Mouse (Mus musculus) heart, embryonic 12.5 days (tissue): ENCODE results near the gene Pnpla1. TPM values are rescaled to one million over a fixed set of nuclear protein-coding genes. Genes with fewer than 3 reads are reported as not detected.
A peak's percentile ranks its signal among the peaks of the same experiment; 100 is the strongest.

ENCODE experiments used
- ATAC-seq: fragments of 200-750 bp; cut with Nextera tagmentation; 2 replicates; pipeline ENCODE4 v1.8.0; 2017; ENCODE audit warnings: moderate TSS enrichment, moderate library complexity; ENCODE audit not compliant: insufficient number of reproducible peaks, low FRiP score
- H3K27ac ChIP-seq: fragments of 300-500 bp; sonication (generic); 2 replicates; pipeline ENCODE4 v1.5.1; 2016; ENCODE audit warnings: mild to moderate bottlenecking, moderate library complexity; ENCODE audit not compliant: poor library complexity, severe bottlenecking
- H3K27me3 ChIP-seq: fragments of 300-500 bp; sonication (generic); replicated peaks from 2 replicates; pipeline ENCODE4 v1.6.1; 2016; ENCODE audit warnings: mild to moderate bottlenecking, moderate library complexity
- H3K36me3 ChIP-seq: fragments of 300-500 bp; sonication (generic); 2 replicates; pipeline ENCODE4 v1.6.1; 2016; ENCODE audit warnings: mild to moderate bottlenecking, moderate library complexity
- H3K4me1 ChIP-seq: fragments of 300-500 bp; sonication (generic); replicated peaks from 2 replicates; pipeline ENCODE4 v1.6.1; 2016; ENCODE audit warnings: mild to moderate bottlenecking
- H3K4me2 ChIP-seq: fragments of 300-500 bp; sonication (generic); 2 replicates; pipeline ENCODE4 v1.6.1; 2016; ENCODE audit warnings: mild to moderate bottlenecking, moderate library complexity
- H3K4me3 ChIP-seq: fragments of 300-500 bp; sonication (generic); 2 replicates; pipeline ENCODE4 v1.5.1; 2016; ENCODE audit warnings: mild to moderate bottlenecking
- H3K9ac ChIP-seq: fragments of 300-500 bp; sonication (generic); 2 replicates; pipeline ENCODE4 v1.6.1; 2016; ENCODE audit warnings: mild to moderate bottlenecking, moderate library complexity
- H3K9me3 ChIP-seq: fragments of 300-500 bp; sonication (generic); replicated peaks from 2 replicates; pipeline ENCODE4 v1.6.1; 2016; ENCODE audit warnings: mild to moderate bottlenecking, moderate library complexity
- WGBS: fragments of 180-500 bp; shearing (Covaris S2); methylation state at CpG from one replicate; pipeline ENCODE4 v1.1.7; 2016; 5-methylcytosine and 5-hydroxymethylcytosine counted together
- polyA plus RNA-seq: library from polyadenylated mRNA; unstranded; fragments of >200 nt; fragmentation: Nextera tagmentation; extraction: Ambion mirVana; gene quantifications from 2 replicates; pipeline ENCODE4 v1.2.1, GENCODE M21; 2016

The Pnpla1 gene
- polyA plus RNA-seq, 1 experiment from 2014 or later: 0.05 TPM

GRCm38 (mm10) chr17:28904546-28905376 lies 46.5 kb downstream of the Pnpla1 start:
- Histone ChIP-seq H3K4me1 (peaks cover 14% of the 10 kb centered on the region), H3K27me3 (peaks cover 8% of the 10 kb centered on the region), H3K9ac (no peak overlapping the region), H3K27ac (no peak overlapping the region), H3K4me2 (no peak overlapping the region), H3K9me3 (0 out of 2 replicates have a peak, but pooled peaks cover 6% of the 10 kb centered on the region), H3K36me3 (no peaks in the 10 kb centered on the region), H3K4me3 (no peak overlapping the region)
- no peak; the same call in 1 of the 2 replicates for ATAC-seq
- WGBS: 31% methylated on average over 23 of the region's 23 CpGs

- H3K27me3 ChIP-seq: peaks cover 15% of the 10 kb centered on the region
Observed at GRCm38 (mm10) chr17:28905377-28905916, 47.2 kb downstream of the Pnpla1 start.

GRCm38 (mm10) chr17:28907959-28908358 lies 49.7 kb downstream of the Pnpla1 start:
- H3K9me3 ChIP-seq: no peaks in the 10 kb centered on the region
- no peak overlapping the region for H3K9ac ChIP-seq
- WGBS: 84% methylated on average over 6 of the region's 7 CpGs
- H3K27ac ChIP-seq: no peak overlapping the region
- no peaks in the 10 kb centered on the region for H3K36me3 ChIP-seq
- H3K4me3 ChIP-seq: no peak overlapping the region
- peaks cover 16% of the 10 kb centered on the region for H3K4me1 ChIP-seq
- no peak overlapping the region for H3K4me2 ChIP-seq
- ATAC-seq: no peak
- H3K27me3 ChIP-seq: peaks cover 19% of the 10 kb centered on the region

More at GRCm38 (mm10) chr17:28905377-28905916, 47.2 kb downstream of the Pnpla1 start:
- Histone ChIP-seq H3K9me3 (0 out of 2 replicates have a peak, but pooled peaks cover 6% of the 10 kb centered on the region), H3K4me3 (no peak overlapping the region), H3K4me2 (no peak overlapping the region), H3K27ac (no peak overlapping the region), H3K9ac (no peak overlapping the region), H3K36me3 (no peaks in the 10 kb centered on the region), H3K4me1 (peaks cover 16% of the 10 kb centered on the region)
- WGBS: 63% methylated on average over 13 of the region's 13 CpGs
- no peak for ATAC-seq

GRCm38 (mm10) chr17:28909252-28909941 lies 51.2 kb downstream of the Pnpla1 start:
- no peaks in the 10 kb centered on the region for H3K9me3 ChIP-seq
- H3K27ac ChIP-seq: no peak overlapping the region
- peak overlapping the region; percentile 65 for H3K4me2 ChIP-seq
- WGBS: 7% methylated on average over 29 of the region's 29 CpGs
- peak; percentile 6; the same call in 1 of the 2 replicates for ATAC-seq
- H3K9ac ChIP-seq: peak overlapping the region; percentile 59
- peak overlapping the region; percentile 28 for H3K4me3 ChIP-seq
- peaks cover 16% of the 10 kb centered on the region for H3K4me1 ChIP-seq
- no peaks in the 10 kb centered on the region for H3K36me3 ChIP-seq
- H3K27me3 ChIP-seq: peaks cover 19% of the 10 kb centered on the region

- Histone ChIP-seq H3K4me1 (peaks cover 16% of the 10 kb centered on the region), H3K4me3 (no peak overlapping the region), H3K4me2 (peak overlapping the region; percentile 65; the same call in 1 of the 2 replicates), H3K27me3 (peaks cover 19% of the 10 kb centered on the region), H3K9me3 (no peaks in the 10 kb centered on the region), H3K27ac (no peak overlapping the region), H3K36me3 (no peaks in the 10 kb centered on the region), H3K9ac (peak overlapping the region; percentile 59; the same call in 1 of the 2 replicates)
- WGBS: 26% methylated on average over 7 of the region's 7 CpGs
- no peak for ATAC-seq
Observed at GRCm38 (mm10) chr17:28910139-28910538, 51.9 kb downstream of the Pnpla1 start.

- WGBS: 60% methylated on average over 5 of the region's 5 CpGs
- Histone ChIP-seq H3K27me3 (peaks cover 19% of the 10 kb centered on the region), H3K4me3 (no peak overlapping the region), H3K9me3 (no peaks in the 10 kb centered on the region), H3K27ac (no peak overlapping the region), H3K9ac (no peak overlapping the region), H3K36me3 (no peaks in the 10 kb centered on the region), H3K4me2 (no peak overlapping the region), H3K4me1 (peaks cover 11% of the 10 kb centered on the region)
- no peak for ATAC-seq
Observed at GRCm38 (mm10) chr17:28913200-28913599, 55.0 kb downstream of the Pnpla1 start.

- no peak overlapping the region for H3K9ac ChIP-seq
- H3K4me3 ChIP-seq: no peak overlapping the region
- no peak for ATAC-seq
- peaks cover 11% of the 10 kb centered on the region for H3K4me1 ChIP-seq
- H3K9me3 ChIP-seq: no peaks in the 10 kb centered on the region
- no peaks in the 10 kb centered on the region for H3K36me3 ChIP-seq
- H3K4me2 ChIP-seq: no peak overlapping the region
- 84% methylated on average over 6 of the region's 6 CpGs for WGBS
- H3K27ac ChIP-seq: no peak overlapping the region
- peaks cover 15% of the 10 kb centered on the region for H3K27me3 ChIP-seq
Observed at GRCm38 (mm10) chr17:28913940-28914339, 55.7 kb downstream of the Pnpla1 start.

- ATAC-seq: no peak
- Histone ChIP-seq H3K9ac (no peak within 1 kb of the TSS), H3K27me3 (peaks cover 7% of the 10 kb centered on the region), H3K27ac (no peak within 1 kb of the TSS), H3K4me3 (no peak within 1 kb of the TSS), H3K9me3 (no peaks in the 10 kb centered on the region), H3K4me2 (no peak within 1 kb of the TSS), H3K4me1 (no peaks in the 10 kb centered on the region), H3K36me3 (no peaks in the 10 kb centered on the region)
- 61% methylated on average over 12 of the region's 12 CpGs for WGBS
Observed at GRCm38 (mm10) chr17:28915060-28915628, 56.9 kb downstream of the Pnpla1 start, which contains the start of gene 4930539E08Rik. TSS of gene 4930539E08Rik (minus strand) at chr17:28915324.

- Histone ChIP-seq H3K27ac (no peak overlapping the region), H3K4me1 (peaks cover 8% of the 10 kb centered on the region), H3K27me3 (peaks cover 4% of the 10 kb centered on the region; the same call in 1 of the 2 replicates), H3K36me3 (no peaks in the 10 kb centered on the region), H3K4me3 (no peak overlapping the region), H3K4me2 (no peak overlapping the region), H3K9me3 (no peaks in the 10 kb centered on the region), H3K9ac (no peak overlapping the region)
- 90% methylated on average over 1 of the region's 1 CpGs for WGBS
- ATAC-seq: no peak
Observed at GRCm38 (mm10) chr17:28916520-28916919, 58.3 kb downstream of the Pnpla1 start.

GRCm38 (mm10) chr17:28921086-28921485 lies 62.9 kb downstream of the Pnpla1 start:
- Histone ChIP-seq H3K9ac (0 out of 2 replicates have a peak overlapping the region, but pooled peaks have one; percentile 21), H3K4me3 (no peak overlapping the region), H3K36me3 (no peaks in the 10 kb centered on the region), H3K4me1 (peaks cover 8% of the 10 kb centered on the region), H3K9me3 (no peaks in the 10 kb centered on the region), H3K4me2 (peak overlapping the region; percentile 44), H3K27me3 (no peaks in the 10 kb centered on the region), H3K27ac (no peak overlapping the region)
- 0 out of 2 replicates have a peak, but pooled peaks have one; percentile 20 for ATAC-seq
- 15% methylated on average over 8 of the region's 8 CpGs for WGBS
